Mouse (Mus musculus) cerebellum, postnatal 25 days (tissue): ENCODE data around the gene Gm29666.

Source experiments
- DNase-seq, 2 experiments: peaks; one replicate each; pipeline ENCODE4 v3.0.0; 2021; ENCODE audit warnings: mixed read lengths in 2 of 2

Gm29666 gene

GRCm38 (mm10) chr15:84919938-84920337, at the start of gene Gm29666:
Gene Gm29666, minus strand, starts transcription at chr15:84920038.
- no peak for DNase-seq

GRCm38 (mm10) chr15:84968534-84968933, 48.7 kb upstream of the Gm29666 start:
- DNase-seq: no peak

GRCm38 (mm10) chr15:84965575-84966360, 45.9 kb upstream of the Gm29666 start:
- DNase-seq: peak; percentile 55 to 63

- no peak for DNase-seq
These were observed 44.9 kb upstream of the Gm29666 start for GRCm38 (mm10) chr15:84964771-84965170.

- DNase-seq: no peak
These were observed 42.7 kb upstream of the Gm29666 start for GRCm38 (mm10) chr15:84962518-84962917.

GRCm38 (mm10) chr15:84960692-84961091, 40.9 kb upstream of the Gm29666 start:
- peak; percentile 65 to 71 for DNase-seq

GRCm38 (mm10) chr15:84959891-84960290, 40.1 kb upstream of the Gm29666 start:
- DNase-seq: no peak

- DNase-seq: no peak
These were observed 38.5 kb upstream of the Gm29666 start for GRCm38 (mm10) chr15:84958331-84958730.

- DNase-seq: peak in 1 of 2 experiments; percentile 42
These were observed 38.0 kb upstream of the Gm29666 start for GRCm38 (mm10) chr15:84957851-84958250.

GRCm38 (mm10) chr15:84953259-84953658, 33.4 kb upstream of the Gm29666 start:
- no peak for DNase-seq

GRCm38 (mm10) chr15:84950053-84950452, 30.2 kb upstream of the Gm29666 start:
- no peak for DNase-seq

- DNase-seq: no peak
These were observed 29.2 kb upstream of the Gm29666 start for GRCm38 (mm10) chr15:84948990-84949389.

GRCm38 (mm10) chr15:84944319-84944718, 24.5 kb upstream of the Gm29666 start:
- no peak for DNase-seq

- DNase-seq: peak in 1 of 2 experiments; percentile 40
These were observed 22.9 kb upstream of the Gm29666 start for GRCm38 (mm10) chr15:84942647-84943285.

- DNase-seq: no peak
These were observed 20.3 kb upstream of the Gm29666 start for GRCm38 (mm10) chr15:84940102-84940501.

GRCm38 (mm10) chr15:84934901-84935300, 15.1 kb upstream of the Gm29666 start:
- no peak for DNase-seq

GRCm38 (mm10) chr15:84932351-84932750, 12.5 kb upstream of the Gm29666 start:
- no peak for DNase-seq

GRCm38 (mm10) chr15:84925495-84926018, 5.7 kb upstream of the Gm29666 start:
- no peak for DNase-seq

GRCm38 (mm10) chr15:84924781-84925315, 5.0 kb upstream of the Gm29666 start:
- DNase-seq: peak in 1 of 2 experiments; percentile 35

- DNase-seq: no peak
These were observed 3.8 kb upstream of the Gm29666 start for GRCm38 (mm10) chr15:84923508-84924181.

GRCm38 (mm10) chr15:84922884-84923507, 3.2 kb upstream of the Gm29666 start, which contains the start of gene Nup50:
Gene Nup50, plus strand, starts transcription at chr15:84923411.
- DNase-seq: peak; percentile 100

- DNase-seq: no peak
These were observed 6.6 kb downstream of the Gm29666 start for GRCm38 (mm10) chr15:84913201-84913600.
